Mouse (Mus musculus) heart, postnatal 4 days (tissue): ENCODE results near the gene Tbc1d1. TPM values are rescaled to one million over a fixed set of nuclear protein-coding genes. Genes with fewer than 3 reads are reported as not detected.

Experiments
- DNase-seq: peaks from one replicate; pipeline ENCODE4 v3.0.0; 2021
- total RNA-seq, 2 experiments: library from RNA; stranded (reverse); gene quantifications; 2 replicates each; pipeline ENCODE4 v1.2.3; 2021

Tbc1d1 gene
- total RNA-seq, result 10 to 100 TPM; 55.5 to 58.6 TPM

- peak; percentile 66 for DNase-seq
These were observed at the start of gene Tbc1d1 for GRCm38 (mm10) chr5:64155861-64156550. Gene Tbc1d1 (plus strand): TSS chr5:64156305.

- DNase-seq, result no peak
These were observed 48.4 kb upstream of the Tbc1d1 start for GRCm38 (mm10) chr5:64107596-64108289.

DNA sequence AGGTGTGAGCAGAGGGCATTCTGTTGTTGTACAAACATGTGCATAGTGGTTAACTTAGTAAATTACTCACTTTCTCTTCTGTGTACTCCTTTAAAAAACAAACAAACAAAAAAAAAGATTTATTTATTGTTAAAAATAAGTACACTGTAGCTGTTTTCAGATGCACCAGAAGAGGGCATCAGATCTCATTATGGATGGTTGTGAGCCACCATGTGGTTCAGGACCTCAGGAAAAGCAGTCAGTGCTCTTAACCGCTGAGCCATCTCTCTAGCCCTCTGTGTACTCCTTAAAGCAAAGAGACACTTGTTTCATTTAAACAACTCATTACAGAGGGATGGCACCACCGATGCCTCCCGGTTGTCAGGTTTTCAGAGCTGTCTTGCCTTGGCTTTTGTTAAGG, 46.9 kb upstream of the Tbc1d1 start:
- peak; percentile 30 for DNase-seq

DNA sequence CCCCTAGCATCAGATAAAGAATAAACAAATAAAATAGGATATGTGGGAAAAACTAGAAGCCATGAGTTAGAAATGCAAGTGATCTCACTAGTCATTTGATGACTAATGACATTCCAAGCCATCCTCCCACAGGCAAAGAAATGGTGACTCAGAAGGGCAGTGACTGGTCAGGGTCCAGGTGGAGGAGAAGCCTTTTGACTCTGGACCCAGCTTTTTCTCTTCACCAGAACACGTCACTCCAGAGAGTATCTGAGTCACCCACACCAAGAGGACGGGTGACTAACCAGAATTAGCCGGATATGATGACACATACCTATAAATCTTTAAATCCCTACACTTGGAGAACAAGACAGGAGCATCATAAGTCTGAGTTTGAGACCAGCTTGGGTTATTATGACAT, 43.7 kb upstream of the Tbc1d1 start:
- DNase-seq, result no peak

DNA sequence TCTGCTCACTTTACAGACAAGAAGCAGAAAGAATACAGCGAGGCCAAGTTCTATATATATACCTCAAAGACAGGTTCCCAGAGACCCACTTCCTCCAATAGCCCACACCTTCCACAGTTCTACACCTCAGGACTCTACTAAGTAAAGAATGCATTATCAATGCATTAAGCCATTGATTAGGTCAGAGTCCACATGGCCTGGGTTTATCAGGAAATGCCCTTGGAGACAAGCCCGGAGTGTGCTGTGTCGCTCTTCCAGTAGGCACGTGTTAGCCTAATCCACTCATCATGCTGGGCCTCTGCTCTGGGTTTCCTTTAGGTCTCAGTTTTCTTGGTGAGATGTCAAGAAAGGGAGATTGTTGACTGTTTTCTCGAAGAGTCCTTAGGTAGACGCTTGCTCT, 41.9 kb upstream of the Tbc1d1 start:
- no peak for DNase-seq

DNA sequence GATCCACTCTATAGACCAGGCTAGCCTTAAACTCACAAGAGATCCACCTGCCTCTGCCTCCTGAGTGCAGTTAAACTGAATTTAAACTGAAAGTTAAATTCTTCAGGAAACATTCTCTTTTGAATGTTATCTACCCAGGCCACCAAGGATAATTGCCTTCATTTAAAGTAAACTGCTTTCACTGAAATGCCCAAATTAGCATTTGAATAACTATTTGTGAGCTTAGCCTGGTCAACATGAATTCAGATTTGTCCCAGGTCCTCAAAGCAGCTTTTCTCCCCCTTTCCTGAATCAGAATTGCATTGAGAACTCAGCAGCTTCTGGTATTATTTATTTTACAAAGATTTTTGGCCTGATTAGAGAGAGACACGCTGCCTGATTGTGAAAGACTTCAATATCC, 38.9 kb upstream of the Tbc1d1 start:
- DNase-seq, result no peak

DNA sequence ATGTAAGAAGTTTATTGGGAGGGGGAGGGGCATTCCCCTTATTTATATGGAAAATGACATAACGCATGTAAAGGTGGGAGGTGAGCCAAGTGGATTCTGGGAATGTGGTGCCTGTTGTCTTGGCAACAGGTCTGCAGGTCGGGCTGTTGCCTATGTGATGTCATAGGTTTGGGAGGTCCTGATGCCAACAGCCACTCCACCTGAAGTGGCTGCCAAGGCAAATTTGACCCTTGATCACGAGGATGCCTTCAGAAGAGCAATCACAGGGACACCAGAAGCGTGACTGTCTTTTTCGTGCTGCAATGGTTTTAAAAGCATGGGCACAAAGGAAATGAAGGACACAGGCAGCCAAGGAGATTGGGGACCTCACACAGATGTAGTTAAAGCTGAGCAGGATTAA, 30.3 kb upstream of the Tbc1d1 start:
- no peak for DNase-seq

DNA sequence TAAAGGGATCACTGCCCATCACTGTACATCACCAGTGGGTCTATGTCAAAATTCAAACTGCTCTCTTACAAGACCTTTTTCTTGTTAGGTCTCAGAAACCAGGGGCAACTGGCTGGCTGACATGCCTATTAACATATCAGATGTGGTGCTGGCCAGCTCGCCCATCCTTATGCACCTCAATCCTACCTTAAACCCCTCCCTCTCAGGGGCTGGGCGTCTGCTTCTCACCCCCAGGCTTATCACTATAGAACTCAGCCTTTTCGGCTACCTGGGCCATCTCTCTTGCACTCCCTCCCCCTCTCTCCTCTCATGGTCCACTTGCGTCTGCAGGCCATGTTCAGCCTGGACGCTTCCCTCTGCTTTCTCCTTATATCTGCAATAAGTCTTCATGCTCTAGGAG, 24.6 kb upstream of the Tbc1d1 start:
- no peak for DNase-seq

DNA sequence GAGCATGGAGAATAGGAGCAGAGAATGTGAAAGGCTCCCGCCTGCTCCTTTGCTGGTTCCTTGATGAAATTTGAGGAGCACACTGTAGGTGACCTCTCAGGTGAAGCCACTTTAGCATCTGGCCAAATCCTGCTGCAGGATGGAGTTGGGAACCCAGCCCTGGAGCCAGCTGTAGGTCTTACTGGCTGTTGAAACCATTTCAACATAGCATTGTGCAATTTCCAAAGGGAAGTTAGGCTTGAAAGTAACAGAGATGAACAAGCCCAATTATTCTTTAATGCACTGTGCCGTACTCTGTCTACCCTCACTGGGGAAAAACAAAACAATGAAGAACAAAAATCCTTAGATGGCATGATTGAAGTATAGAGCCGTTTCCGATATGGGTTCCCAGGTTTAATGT, 22.2 kb upstream of the Tbc1d1 start:
- DNase-seq, result no peak

- DNase-seq, result no peak
These were observed 19.8 kb upstream of the Tbc1d1 start for GRCm38 (mm10) chr5:64136325-64136724.

DNA sequence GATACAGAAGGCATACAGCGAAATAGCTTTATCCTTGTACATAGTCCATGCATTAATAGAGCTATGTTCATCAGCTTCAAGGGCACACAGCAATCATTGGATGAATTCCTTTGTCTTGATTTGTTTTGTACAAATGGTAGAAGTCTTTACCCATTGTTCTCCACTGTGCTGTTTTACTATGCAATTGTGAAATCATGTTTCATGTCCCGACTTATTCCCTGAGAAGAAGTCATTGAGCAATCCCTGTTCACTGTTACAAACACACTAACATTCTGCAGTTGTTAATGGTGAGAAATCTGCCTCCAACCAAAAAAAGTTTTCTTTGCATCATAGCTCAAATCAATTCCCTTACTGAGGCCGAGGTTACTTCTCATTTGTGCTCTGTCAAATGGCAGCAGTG, 15.9 kb upstream of the Tbc1d1 start:
- no peak for DNase-seq

GRCm38 (mm10) chr5:64144315-64144714, 11.8 kb upstream of the Tbc1d1 start:
- no peak for DNase-seq

DNA sequence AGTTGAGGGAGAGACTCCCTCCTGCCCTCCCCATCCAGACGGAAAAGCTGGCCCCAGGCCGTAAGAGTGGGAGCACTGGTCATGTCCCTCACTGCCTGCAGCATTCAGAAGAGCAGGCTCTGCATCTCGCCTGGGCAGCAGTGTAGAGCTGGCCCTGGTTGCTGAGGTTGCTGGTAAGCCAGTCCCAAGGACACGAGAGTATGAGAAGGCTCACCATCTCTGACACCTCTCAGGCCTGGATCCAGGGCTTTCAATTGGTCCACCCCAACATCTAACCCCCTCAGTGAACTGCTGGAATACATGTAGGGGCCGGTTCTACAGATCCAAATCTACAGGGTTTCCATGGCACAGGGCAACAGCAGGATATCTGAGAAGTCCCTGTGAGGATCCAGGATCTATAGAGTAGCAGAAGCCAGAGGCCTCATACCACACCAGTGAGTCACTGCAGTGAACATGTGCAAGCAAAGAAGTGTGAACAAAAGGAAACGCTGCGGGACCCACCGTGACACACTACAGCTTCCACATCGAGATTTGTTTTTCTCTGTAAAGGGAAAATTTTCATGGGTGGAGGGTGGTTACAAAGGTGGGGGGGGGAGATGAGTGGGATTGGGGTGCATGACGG, 9.6 kb upstream of the Tbc1d1 start:
- no peak for DNase-seq

- no peak for DNase-seq
These were observed 6.6 kb upstream of the Tbc1d1 start for GRCm38 (mm10) chr5:64149184-64150127.

DNA sequence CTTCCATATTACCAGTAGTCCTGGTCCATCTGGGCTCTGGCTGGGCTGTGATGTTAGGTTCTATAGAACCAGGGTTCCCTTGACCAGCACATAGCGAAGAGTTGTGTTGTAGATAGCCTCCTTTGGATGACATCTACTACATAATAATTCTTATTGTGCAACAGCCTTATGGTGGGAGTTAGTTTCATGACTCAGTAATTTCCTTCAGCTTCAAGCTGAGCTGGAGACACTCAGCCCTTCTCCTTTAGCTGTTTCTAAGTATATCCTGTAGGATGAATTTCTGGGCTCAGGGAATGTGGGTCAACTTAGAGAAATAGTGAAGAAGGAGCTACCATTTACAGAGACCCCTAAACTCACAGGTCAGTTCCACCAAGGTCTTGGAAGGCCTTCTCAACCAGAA, 2.8 kb upstream of the Tbc1d1 start:
- no peak for DNase-seq

GRCm38 (mm10) chr5:64156579-64156978, 474 bp downstream of the Tbc1d1 start:
- DNase-seq, result no peak

- DNase-seq, result no peak
These were observed 1.8 kb downstream of the Tbc1d1 start for GRCm38 (mm10) chr5:64157926-64158325.

- DNase-seq, result no peak
These were observed 2.4 kb downstream of the Tbc1d1 start for GRCm38 (mm10) chr5:64158501-64158900.

GRCm38 (mm10) chr5:64159065-64159780, 3.1 kb downstream of the Tbc1d1 start:
- no peak for DNase-seq

- DNase-seq, result peak; percentile 71
These were observed 3.9 kb downstream of the Tbc1d1 start for GRCm38 (mm10) chr5:64159781-64160704.
